Mouse (Mus musculus): Measurements from ENCODE around the gene Gsx2. TPM values are rescaled to one million over a fixed set of nuclear protein-coding genes. Genes with fewer than 3 reads are reported as not detected.

Gene Gsx2
- polyA plus RNA-seq, 3 experiments from 2014 or later = not detected

DNA sequence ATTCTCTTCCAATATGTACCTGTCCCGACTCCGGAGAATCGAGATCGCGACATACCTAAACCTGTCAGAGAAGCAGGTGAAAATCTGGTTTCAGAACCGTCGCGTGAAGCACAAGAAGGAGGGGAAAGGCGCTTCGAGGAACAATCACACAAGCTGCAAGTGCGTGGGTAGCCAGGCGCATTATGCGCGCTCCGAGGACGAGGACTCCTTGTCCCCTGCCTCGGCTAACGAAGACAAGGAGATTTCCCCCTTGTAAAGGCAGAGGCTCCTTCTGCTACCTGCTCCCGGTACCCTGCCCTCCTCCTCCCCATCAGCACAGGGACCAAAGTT is 1.6 kb downstream of the Gsx2 start:
- ATAC-seq = peak; percentile 27

DNA sequence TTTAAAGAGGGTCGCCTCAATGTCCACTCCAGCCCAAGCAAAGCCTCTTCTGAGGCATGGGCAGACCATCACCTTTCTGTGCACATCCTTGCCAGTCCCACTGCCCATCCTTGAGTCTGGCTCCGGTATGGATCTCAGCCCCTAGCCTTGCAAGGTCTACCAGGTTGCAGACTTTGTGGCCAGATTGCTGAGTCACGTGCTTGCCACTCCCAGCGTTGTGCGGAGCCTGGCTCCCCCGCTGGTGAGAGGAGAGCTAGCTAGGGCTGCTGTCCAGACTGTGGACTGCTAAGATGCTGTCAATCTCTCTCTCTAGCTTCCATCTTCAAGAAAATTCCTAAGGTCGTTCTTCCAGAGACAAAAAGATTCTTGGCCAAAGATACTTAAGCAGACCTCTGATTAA is 4.2 kb downstream of the Gsx2 start:
- ATAC-seq = no peak

DNA sequence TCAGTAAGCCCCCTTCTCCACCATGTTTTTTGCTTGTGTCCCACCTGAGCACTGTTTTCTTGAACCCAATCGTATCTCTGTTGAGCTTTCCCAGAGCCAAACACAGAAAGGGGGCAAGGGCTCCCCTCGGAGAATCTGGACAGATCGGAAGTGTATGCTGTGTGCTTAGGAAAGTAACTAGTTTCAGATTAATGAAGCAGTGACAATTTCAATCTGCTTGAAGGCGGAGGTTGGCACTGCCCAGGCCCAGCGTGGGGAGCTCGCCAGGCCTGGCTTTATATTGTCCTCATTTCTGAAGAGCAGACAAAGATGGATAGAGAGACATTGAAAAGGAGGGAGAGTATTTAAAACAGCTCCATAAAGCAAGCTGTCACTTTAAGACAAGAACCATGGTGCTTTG is 7.0 kb downstream of the Gsx2 start:
- no peak for ATAC-seq

DNA sequence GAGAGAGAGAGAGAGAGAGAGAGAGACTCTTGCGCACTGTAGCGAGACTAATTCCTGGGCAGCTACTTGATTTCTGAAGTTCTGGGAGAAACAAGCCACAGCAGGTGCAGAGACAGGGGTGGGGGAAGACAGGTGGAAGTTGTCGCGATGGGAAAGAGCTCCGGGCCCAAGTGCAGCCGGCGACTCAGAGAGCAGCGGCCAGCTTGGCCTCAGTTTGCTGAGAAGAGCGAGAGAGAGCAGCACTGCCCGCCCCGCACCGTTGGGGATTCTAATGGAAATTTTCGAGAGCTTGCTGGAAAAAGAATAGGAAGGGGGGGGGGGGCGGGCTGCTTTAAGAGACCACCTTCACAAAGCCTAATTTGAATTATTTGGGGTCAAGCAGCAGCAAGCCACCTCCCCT is 7.7 kb downstream of the Gsx2 start:
- no peak for ATAC-seq

DNA sequence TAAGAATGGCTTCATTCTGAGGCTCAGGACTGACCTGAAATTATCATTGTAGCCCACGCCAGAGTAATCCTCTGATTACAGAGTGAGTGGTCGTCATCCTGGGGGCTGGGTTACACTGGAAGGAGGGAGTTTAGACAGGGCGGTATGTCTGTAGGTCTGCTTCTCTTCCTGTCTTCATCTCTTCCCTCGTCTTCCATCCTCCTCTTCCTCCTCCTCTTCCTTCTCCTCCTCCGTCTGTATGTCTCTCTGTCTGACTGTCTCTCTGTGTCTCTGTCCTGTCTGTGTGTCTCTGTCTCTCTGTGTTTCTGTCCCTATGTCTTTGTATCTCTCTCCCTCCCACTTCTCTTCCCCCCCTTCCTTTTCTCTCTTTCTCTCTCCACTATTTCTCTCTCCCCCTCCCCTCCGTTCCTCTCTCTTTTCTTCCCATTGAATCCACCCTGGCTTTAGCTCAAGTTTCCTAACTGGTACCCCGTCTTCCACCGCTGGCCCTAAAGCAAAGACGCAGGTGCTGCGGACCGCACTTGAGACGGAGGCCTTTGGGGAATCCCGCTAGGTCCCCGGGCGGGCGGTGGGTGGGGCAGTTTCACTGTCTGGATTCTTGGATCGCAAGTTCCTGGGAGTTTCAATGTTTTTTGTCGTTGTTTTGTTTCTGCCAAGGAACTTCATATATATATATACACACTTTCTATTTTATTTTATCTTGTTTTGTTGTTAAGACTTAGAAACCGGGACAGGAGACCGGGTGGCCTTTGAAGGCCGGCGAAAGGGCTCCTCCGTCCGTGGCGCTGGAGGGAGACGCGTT is 8.4 kb downstream of the Gsx2 start:
- ATAC-seq = no peak

DNA sequence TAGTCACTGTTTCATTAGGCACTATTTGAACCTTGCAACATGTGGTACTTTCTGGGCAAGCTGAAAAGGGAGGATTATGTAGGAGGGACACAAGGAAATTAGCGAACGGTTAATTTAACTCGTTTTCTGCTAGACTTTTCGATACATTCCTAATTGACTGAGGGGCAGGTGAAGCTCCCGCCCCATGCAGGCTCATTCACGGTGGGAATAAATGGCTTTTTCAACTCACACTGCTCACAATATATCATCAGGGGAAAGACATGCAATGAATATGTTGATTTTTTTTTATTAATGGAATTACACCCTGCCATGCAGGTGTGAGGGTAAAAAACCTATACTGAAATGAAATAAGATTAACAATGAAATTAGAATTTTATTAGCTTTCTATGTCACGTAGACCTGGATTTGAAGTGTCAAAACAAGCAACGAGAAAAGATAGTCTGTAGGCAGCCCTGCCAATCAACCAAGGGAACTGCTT is 9.0 kb downstream of the Gsx2 start:
- ATAC-seq = no peak

DNA sequence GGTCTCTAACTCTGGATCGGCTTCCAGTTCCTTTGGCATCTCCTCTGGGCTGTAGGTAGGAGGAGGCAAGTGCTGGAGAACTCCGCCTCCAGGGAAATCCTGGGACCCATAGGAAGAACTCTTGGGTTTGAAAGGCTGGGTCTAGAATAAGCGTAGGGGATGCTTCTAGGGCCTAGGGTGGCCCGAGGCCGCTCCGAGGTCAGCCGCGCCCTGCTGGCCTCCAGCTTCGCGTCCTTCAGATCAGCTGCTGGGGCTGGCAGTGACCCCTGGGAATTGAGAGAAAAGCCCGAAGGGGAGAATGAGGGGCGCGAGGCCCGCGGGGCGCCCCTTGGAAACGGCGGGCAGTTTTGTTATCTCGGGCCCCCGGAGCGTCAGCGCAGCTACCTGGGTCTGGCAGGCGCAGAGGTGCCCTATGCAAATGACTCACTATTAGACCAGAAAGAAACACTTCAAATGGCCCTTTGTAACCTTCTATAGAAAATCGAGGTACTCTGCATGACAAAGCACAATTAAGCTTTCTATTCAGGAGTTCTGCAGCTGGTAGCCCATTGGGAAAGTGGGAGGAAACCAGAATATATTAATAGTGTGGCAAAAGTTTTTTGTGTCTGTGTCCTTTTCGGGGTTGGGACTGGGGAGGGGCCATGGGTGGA is 9.6 kb downstream of the Gsx2 start:
- no peak for ATAC-seq

DNA sequence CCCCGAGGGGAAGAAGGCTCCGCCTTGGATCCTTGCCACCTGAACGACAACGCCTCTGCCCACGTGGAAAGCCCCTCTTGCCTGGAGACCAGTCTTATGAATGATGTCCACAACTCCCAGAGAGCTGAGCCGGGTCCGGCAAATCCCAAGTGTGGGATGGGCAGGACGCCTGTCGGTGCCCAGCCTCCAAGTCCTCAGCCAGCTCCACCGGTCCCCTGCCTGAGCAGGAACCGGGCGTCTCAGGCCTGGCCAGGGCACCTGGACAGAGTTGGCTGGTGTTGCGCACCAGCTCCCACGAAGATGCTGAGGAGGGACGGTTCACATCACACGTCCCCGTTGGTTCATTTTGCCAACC is 10.1 kb downstream of the Gsx2 start:
- no peak for ATAC-seq

DNA sequence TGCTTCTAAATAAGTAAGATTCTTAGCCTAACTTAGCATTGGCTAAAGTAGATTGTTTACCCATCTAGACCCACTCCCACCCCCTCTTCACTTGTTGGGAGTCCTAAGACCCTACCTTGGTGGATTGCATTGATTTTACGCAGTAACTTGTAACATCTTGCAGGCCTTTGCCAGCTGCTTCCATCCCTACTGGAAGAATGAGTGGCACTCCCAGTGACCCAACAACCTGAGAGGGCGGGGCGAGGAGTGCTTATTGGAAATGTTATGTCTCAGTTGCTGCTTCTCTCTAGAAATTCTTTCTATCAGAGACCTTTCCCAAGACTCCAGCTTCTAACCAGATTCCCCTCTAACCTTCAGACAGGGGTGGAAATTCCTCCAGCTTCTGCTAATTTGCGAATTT is 10.5 kb downstream of the Gsx2 start:
- no peak for ATAC-seq

DNA sequence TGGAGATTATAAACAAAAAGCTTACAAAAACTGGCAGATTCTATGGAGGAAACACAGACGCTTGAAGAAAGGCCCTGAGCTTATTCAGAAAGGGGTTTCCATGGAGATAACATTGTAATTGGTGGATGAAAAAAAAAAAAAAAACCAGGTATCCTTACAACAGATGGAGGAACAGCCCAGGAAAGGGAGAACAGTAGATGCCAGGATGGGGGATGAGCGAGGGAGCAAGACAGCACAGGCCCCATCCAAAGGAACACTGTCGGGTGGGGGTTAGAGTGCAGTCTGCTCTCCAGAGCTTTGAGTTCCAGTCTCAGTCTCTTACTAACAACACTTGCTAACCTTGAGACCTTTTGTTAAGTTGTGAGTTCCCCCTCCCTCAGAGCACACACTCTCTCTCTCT is 31.1 kb downstream of the Gsx2 start:
- ATAC-seq = no peak

DNA sequence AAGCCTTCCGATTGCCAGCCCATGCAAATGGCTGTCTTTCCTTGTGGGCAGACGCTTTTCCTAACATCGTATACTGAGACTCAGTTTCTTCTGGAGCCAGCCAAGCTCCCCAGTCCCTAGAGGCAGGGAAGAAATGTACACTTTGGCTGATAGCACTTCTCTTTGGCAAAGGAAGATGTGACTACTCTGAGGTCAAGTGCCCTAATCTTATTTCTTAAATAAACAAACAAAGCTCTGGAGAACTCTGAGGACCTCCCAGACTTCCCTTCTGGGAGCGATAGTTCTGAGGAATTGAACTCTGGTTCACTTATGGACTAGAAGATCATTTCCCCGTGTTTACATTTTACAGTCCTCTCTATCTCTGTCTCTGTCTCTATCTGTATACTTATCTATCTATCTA is 34.0 kb downstream of the Gsx2 start:
- ATAC-seq = no peak

DNA sequence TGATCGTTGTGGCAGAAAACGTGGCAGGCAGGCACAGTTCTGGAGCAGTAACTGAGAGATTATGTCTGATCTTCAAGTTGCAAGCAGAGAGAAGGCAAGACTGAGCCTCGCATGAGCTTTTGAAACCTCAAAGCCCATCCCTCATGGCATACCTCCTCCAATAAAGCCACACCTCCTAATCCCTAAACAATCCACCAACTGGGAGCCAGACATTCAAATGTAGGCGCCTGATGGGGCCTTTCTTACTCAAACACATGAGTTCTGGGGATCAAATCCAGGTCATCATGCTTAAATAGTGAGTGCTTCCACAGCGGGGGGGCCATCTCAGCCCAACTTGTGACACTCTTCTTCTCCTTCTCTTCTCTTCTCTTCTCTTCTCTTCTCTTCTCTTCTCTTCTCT is 36.4 kb downstream of the Gsx2 start:
- ATAC-seq = no peak

DNA sequence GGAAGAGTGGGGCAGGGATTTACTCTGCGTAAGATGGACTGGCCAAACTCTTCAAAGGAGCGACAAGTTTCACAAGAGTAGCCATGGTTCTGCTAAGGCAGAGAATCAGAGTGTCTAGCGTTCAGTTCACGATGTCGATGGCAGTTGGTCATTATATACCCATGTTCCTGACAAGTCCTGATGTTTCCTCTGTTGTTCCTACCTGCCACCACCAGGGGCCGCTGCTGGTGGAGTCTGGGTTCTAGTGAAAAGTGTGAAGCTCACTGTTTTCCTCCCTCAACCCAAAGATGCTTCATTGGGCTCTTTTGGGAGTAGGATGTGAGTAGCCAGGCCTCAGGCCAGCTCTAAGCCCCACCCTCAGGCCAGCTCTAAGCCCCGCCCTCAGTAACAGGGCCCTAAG is 43.4 kb downstream of the Gsx2 start:
- ATAC-seq = no peak

DNA sequence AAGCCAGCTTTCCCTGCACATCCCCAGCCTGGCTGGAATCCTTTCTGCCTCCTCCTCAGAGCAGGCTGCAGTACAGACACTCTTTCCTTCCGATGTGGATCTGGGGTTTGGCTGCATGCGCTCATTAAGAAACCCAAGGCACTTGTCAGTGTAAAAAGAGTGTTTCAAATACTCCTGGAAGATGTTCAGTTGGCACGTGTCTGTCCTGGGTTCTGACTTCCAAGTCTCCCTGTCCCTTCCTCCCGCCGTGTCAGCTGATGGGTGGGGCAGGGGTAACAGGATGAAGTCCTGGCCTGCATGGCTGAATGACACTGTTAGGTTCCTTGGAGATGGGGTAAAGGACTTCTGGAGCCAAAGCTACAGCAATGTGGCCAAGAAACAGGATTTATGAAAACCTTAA is 46.2 kb downstream of the Gsx2 start:
- no peak for ATAC-seq

Other genes starting within 250 kb of the Gsx2 start
- gene Chic2, start 30.8 kb upstream of the Gsx2 start, polyA plus RNA-seq (2017; shearing (Covaris generic)) = 10 to 100 TPM in 1 of 3 experiments, 1 to 10 TPM in 2; 5.5 to 11.5 (median 9.3) TPM
- gene Pdgfra, start 76.7 kb downstream of the Gsx2 start, polyA plus RNA-seq (2017; shearing (Covaris generic)) = not detected

Data from inflammation-experienced regulatory T-cells, adult 6 months (primary cell).